Mouse (Mus musculus) heart, postnatal 25 days (tissue): Measurements from ENCODE around the gene Hap1. TPM values are rescaled to one million over a fixed set of nuclear protein-coding genes. Genes with fewer than 3 reads are reported as not detected.
A peak's percentile ranks its signal among the peaks of the same experiment; 100 is the strongest.

ENCODE experiments used
- DNase-seq: peaks from one replicate; pipeline ENCODE4 v3.0.0; 2022; ENCODE audit warnings: low spot score
- intact Hi-C: fragments of 180-260 bp; cut with DNase I; formaldehyde crosslinking; loops from one replicate; pipeline ENCODE4 v1.15.1; 2025
- total RNA-seq, 2 experiments: library from RNA; stranded (reverse); gene quantifications; 2 replicates each; pipeline ENCODE4 v1.2.3; 2021

Hap1 gene
- total RNA-seq, 2 experiments from 2014 or later = 0.83 to 1.2 TPM

- intact Hi-C loops = loop anchor here (2.0 kb wide), 1 partner anchor 14 kb away; no protein-coding TSS in a partner anchor
- DNase-seq = peak; percentile 91
These were observed 35.4 kb upstream of the Hap1 start for GRCm38 (mm10) chr11:100391081-100391883.

- intact Hi-C loops = loop anchor here (2.0 kb wide), 1 partner anchor 13 kb away; no protein-coding TSS in a partner anchor
- peak; percentile 63 for DNase-seq
These were observed 34.1 kb upstream of the Hap1 start for GRCm38 (mm10) chr11:100389931-100390445.

- peak; percentile 79 for DNase-seq
- intact Hi-C loops = no loop called here
These were observed 32.7 kb upstream of the Hap1 start for GRCm38 (mm10) chr11:100388588-100388987.

GRCm38 (mm10) chr11:100387589-100388375 is 31.9 kb upstream of the Hap1 start:
- peak; percentile 77 for DNase-seq
- intact Hi-C loops = no loop called here

- intact Hi-C loops = no loop called here
- DNase-seq = no peak
These were observed 31.2 kb upstream of the Hap1 start for GRCm38 (mm10) chr11:100387111-100387510.

- intact Hi-C loops = no loop called here
- DNase-seq = no peak
These were observed 30.7 kb upstream of the Hap1 start for GRCm38 (mm10) chr11:100386586-100386985.

- no peak for DNase-seq
- intact Hi-C loops = no loop called here
These were observed 29.1 kb upstream of the Hap1 start for GRCm38 (mm10) chr11:100385016-100385415.

- intact Hi-C loops = no loop called here
- DNase-seq = no peak
These were observed 26.8 kb upstream of the Hap1 start for GRCm38 (mm10) chr11:100382682-100383081.

GRCm38 (mm10) chr11:100379311-100379710 is 23.4 kb upstream of the Hap1 start:
- no peak for DNase-seq
- intact Hi-C loops = no loop called here

GRCm38 (mm10) chr11:100378446-100378845 is 22.5 kb upstream of the Hap1 start:
- no peak for DNase-seq
- intact Hi-C loops = no loop called here

GRCm38 (mm10) chr11:100377989-100378388 is 22.1 kb upstream of the Hap1 start:
- DNase-seq = no peak
- intact Hi-C loops = loop anchor here (2.0 kb wide), 1 partner anchor 13 kb away; no protein-coding TSS in a partner anchor

- no peak for DNase-seq
- intact Hi-C loops = loop anchor here (2.0 kb wide), 1 partner anchor 14 kb away; no protein-coding TSS in a partner anchor
These were observed 20.9 kb upstream of the Hap1 start for GRCm38 (mm10) chr11:100376746-100377389.

GRCm38 (mm10) chr11:100376005-100376404 is 20.1 kb upstream of the Hap1 start:
- intact Hi-C loops = loop anchor here (2.0 kb wide), 1 partner anchor 15 kb away; no protein-coding TSS in a partner anchor
- no peak for DNase-seq

GRCm38 (mm10) chr11:100375127-100375526 is 19.2 kb upstream of the Hap1 start:
- DNase-seq = no peak
- intact Hi-C loops = no loop called here

GRCm38 (mm10) chr11:100371981-100372558 is 16.1 kb upstream of the Hap1 start:
- intact Hi-C loops = no loop called here
- DNase-seq = no peak

- DNase-seq = no peak
- intact Hi-C loops = no loop called here
These were observed 13.9 kb upstream of the Hap1 start for GRCm38 (mm10) chr11:100369822-100370221.

GRCm38 (mm10) chr11:100369145-100369544 is 13.2 kb upstream of the Hap1 start:
- intact Hi-C loops = no loop called here
- no peak for DNase-seq

- intact Hi-C loops = loop anchor here (1.0 to 2.0 kb wide), 2 partner anchors 45 to 110 kb away; partner anchors contain the start of gene Klhl11
- DNase-seq = no peak
These were observed 7.1 kb upstream of the Hap1 start for GRCm38 (mm10) chr11:100362979-100363562.
